Mouse (Mus musculus) CH12.LX (cell line): ENCODE data around the gene Pld1.

ENCODE experiments used
- CHD1 ChIP-seq: IDR thresholded peaks from 2 replicates; pipeline ENCODE4 v1.6.1; 2012; ENCODE audit warnings: low read depth, low read length, improper control_type of control experiment, inconsistent platforms
- CTCF ChIP-seq, 2 experiments: IDR thresholded peaks in 1 of 2; conservative IDR thresholded peaks in 1 of 2; 2 replicates each; pipeline ENCODE4 v1.5.1; 2011 to 2012; ENCODE audit warnings: low read depth in 2 of 2, low read length in 2 of 2, improper control_type of control experiment in 1 of 2, inconsistent platforms in 1 of 2, mild to moderate bottlenecking in 1 of 2, moderate library complexity in 1 of 2
- MAX ChIP-seq: IDR thresholded peaks from 2 replicates; pipeline ENCODE4 v1.6.1; 2011; ENCODE audit warnings: low read length, improper control_type of control experiment
- MEF2A ChIP-seq: IDR thresholded peaks from 2 replicates; pipeline ENCODE4 v1.6.1; 2014; ENCODE audit warnings: low read depth, mild to moderate bottlenecking, inconsistent platforms, low read length, improper control_type of control experiment, borderline replicate concordance
- POLR2A ChIP-seq: IDR thresholded peaks from 2 replicates; pipeline ENCODE4 v1.6.1; 2011; ENCODE audit warnings: low read depth, mild to moderate bottlenecking, improper control_type of control experiment, low read length
- TBP ChIP-seq: conservative IDR thresholded peaks from 2 replicates; pipeline ENCODE4 v1.6.1; 2011; ENCODE audit warnings: low read depth, low read length, improper control_type of control experiment
- TCF12 ChIP-seq: IDR thresholded peaks from 2 replicates; pipeline ENCODE4 v1.6.1; 2014; ENCODE audit warnings: low read depth, mild to moderate bottlenecking, inconsistent platforms, low read length, improper control_type of control experiment
- USF1 ChIP-seq: IDR thresholded peaks from 2 replicates; pipeline ENCODE4 v1.6.1; 2014; ENCODE audit warnings: low read depth, mild to moderate bottlenecking, inconsistent platforms, low read length, improper control_type of control experiment

DNA sequence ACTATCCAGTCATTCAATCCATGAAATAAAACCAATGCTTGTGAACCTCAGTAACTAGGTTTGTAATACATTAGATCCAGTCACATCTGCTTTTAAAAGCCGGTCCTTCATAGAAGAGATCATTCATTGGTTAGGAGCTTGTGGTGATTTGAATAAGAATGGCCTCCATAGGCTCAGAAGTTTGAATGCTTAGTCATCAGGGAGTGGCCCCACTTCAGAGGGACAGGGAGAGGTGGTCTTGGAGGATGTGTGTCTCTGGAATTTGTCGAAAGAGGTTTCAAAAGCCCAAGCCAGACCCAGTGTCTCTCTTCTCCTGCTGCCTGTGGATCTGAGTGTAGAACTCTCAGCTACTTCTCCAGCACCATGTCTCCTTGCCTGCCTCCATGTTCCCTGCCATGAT, 81.9 kb downstream of the Pld1 start:
- TF ChIP-seq MEF2A = no peak
- TF ChIP-seq CTCF (conservative IDR thresholded peaks at IDR 0.05 in 1 of 2, IDR thresholded peaks at IDR 0.05 in 1 of 2; ENCODE audit: low read depth in 2 of 2, low read length in 2 of 2) = no peak
- TF ChIP-seq MAX = no peak
- no peak for TF ChIP-seq TBP
- TF ChIP-seq POLR2A = no peak
- TF ChIP-seq USF1 = no peak
- TF ChIP-seq TCF12 = no peak
- TF ChIP-seq CHD1 = no peak
